Mouse (Mus musculus) central nervous system, embryonic 18 days (tissue): Measurements from ENCODE around the gene Fyb2. TPM values are rescaled to one million over a fixed set of nuclear protein-coding genes. Genes with fewer than 3 reads are reported as not detected.

ENCODE experiments used
- polyA plus RNA-seq: library from polyadenylated mRNA; depleted of rRNA; stranded (reverse); fragments of >200 nt; gene quantifications from 2 replicates; pipeline ENCODE4 v1.2.3, GENCODE M21; 2012; rRNA removed

The Fyb2 gene
- polyA plus RNA-seq, result 0.38 and 0.55 TPM in 2 replicates

GRCm38 (mm10) chr4:104913291-104914129 is at the start of gene Fyb2:
Fyb2 (plus strand) TSS chr4:104913456.

GRCm38 (mm10) chr4:104876323-104876722 is 36.9 kb upstream of the Fyb2 start, which contains the start of gene C8a:
C8a (minus strand) TSS chr4:104876398.

Other genes with a start within 250 kb of the Fyb2 start
- 0.19 and 0.34 TPM in 2 replicates for gene C8b, start 147.1 kb upstream of the Fyb2 start, polyA plus RNA-seq
- not detected in 2 replicates for gene Gm17662, start 56.1 kb upstream of the Fyb2 start, polyA plus RNA-seq
- gene C8a, start 37.1 kb upstream of the Fyb2 start, polyA plus RNA-seq, result 0.01 TPM in 2 replicates
- gene Prkaa2, start 196.4 kb downstream of the Fyb2 start, polyA plus RNA-seq, result 14.0 TPM in 2 replicates
- 55.1 and 60.4 TPM in 2 replicates for gene Plpp3, start 243.9 kb downstream of the Fyb2 start, polyA plus RNA-seq